Mouse (Mus musculus) neural tube, embryonic 13.5 days (tissue): ENCODE results near the gene Heca. TPM values are rescaled to one million over a fixed set of nuclear protein-coding genes. Genes with fewer than 3 reads are reported as not detected.
A peak's percentile ranks its signal among the peaks of the same experiment; 100 is the strongest.
"Not testable (repeated sequence)": the region's sequence is repeated elsewhere in the genome, so short reads cannot be mapped to it uniquely, and the experiment has no call there.

Experiments
- ATAC-seq: fragments of 200-750 bp; cut with Nextera tagmentation; 2 replicates; pipeline ENCODE4 v1.8.0; 2017; ENCODE audit warnings: low read depth, mild to moderate bottlenecking, moderate TSS enrichment, moderate library complexity
- H3K27ac ChIP-seq: fragments of 300-500 bp; sonication (generic); replicated peaks from 2 replicates; pipeline ENCODE4 v1.5.1; 2015; ENCODE audit warnings: moderate library complexity, mild to moderate bottlenecking, inconsistent platforms
- H3K27me3 ChIP-seq: fragments of 300-500 bp; sonication (generic); 2 replicates; pipeline ENCODE4 v1.6.1; 2015; ENCODE audit warnings: mild to moderate bottlenecking, inconsistent platforms
- H3K36me3 ChIP-seq: fragments of 300-500 bp; sonication (generic); 2 replicates; pipeline ENCODE4 v1.6.1; 2015; ENCODE audit warnings: mild to moderate bottlenecking, inconsistent platforms
- H3K4me1 ChIP-seq: fragments of 300-500 bp; sonication (generic); replicated peaks from 2 replicates; pipeline ENCODE4 v1.6.1; 2015; ENCODE audit warnings: inconsistent platforms
- H3K4me2 ChIP-seq: fragments of 300-500 bp; sonication (generic); 2 replicates; pipeline ENCODE4 v1.6.1; 2015; ENCODE audit warnings: inconsistent platforms, mild to moderate bottlenecking, moderate library complexity
- H3K4me3 ChIP-seq: fragments of 300-500 bp; sonication (generic); 2 replicates; pipeline ENCODE4 v1.5.1; 2015; ENCODE audit warnings: mild to moderate bottlenecking, inconsistent platforms
- H3K9ac ChIP-seq: fragments of 300-500 bp; sonication (generic); 2 replicates; pipeline ENCODE4 v1.6.1; 2015; ENCODE audit warnings: moderate library complexity, mild to moderate bottlenecking, inconsistent platforms
- H3K9me3 ChIP-seq: fragments of 300-500 bp; sonication (generic); 2 replicates; pipeline ENCODE4 v1.6.1; 2016; ENCODE audit warnings: inconsistent platforms
- WGBS: fragments of 180-500 bp; shearing (Covaris S2); methylation state at CpG from one replicate; pipeline ENCODE4 v1.1.7; 2015; 5-methylcytosine and 5-hydroxymethylcytosine counted together
- polyA plus RNA-seq: library from polyadenylated mRNA; unstranded; fragments of >200 nt; fragmentation: Nextera tagmentation; extraction: Ambion mirVana; gene quantifications from 2 replicates; pipeline ENCODE4 v1.2.1, GENCODE M21; 2015

Heca gene
- 3.1 and 3.5 TPM in 2 replicates for polyA plus RNA-seq

DNA sequence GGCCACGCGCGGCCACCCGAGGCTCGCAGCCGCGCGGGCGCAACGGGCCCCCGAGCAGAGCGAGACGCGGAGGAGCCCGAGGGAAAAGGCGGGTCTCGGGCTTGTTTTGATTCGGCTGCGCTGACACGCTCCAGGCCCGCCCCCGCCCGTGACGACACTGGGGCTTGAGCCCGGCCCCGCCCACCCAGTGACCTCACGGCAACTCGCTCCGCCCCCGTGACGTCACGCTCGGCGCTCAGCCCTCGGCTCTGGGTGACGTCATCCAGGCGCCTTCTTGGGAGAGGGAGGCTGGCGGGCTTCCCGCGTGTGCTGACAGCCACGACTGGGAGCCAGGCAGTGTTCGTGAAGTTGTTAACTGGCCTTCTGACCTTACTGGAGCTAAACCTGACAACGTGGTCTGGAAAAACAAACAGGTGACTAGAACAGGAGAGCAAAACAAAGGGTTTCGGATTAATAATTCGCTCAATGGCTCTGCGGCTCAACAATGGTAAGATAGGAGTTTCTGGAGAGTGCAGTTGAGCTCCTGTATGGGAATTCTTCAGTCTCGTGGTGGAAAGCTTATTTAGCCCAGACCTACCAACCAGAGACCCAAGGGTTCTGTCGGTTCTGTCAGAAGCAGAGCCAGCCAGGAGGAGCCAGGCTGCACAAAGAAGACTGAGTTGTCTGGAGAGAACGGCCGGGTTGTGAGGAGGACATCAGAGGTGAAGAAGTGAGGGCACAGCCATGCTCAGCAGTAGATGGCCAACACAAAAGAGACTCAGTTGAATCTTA lies at the start of gene Heca:
Heca (minus strand) TSS at position 108 of the 771 bp plus-strand sequence.
- peak within 1 kb of the TSS; percentile 93 for H3K27ac ChIP-seq
- peak within 1 kb of the TSS; percentile 79 for H3K9ac ChIP-seq
- peak within 1 kb of the TSS; percentile 64 for H3K4me2 ChIP-seq
- H3K27me3 ChIP-seq = no peaks in the 10 kb centered on the region
- H3K36me3 ChIP-seq = no peaks in the 10 kb centered on the region
- 8% methylated on average over 50 of the region's 50 CpGs for WGBS
- peak; percentile 99 for ATAC-seq
- H3K4me3 ChIP-seq = peak within 1 kb of the TSS; percentile 90
- H3K4me1 ChIP-seq = peaks cover 18% of the 10 kb centered on the region
- 0 out of 2 replicates have a peak, but pooled peaks cover under 1% of the 10 kb centered on the region for H3K9me3 ChIP-seq

- Histone ChIP-seq H3K9ac (no peak overlapping the region), H3K27ac (no peak overlapping the region), H3K4me3 (no peak overlapping the region), H3K4me2 (no peak overlapping the region), H3K9me3 (no peaks in the 10 kb centered on the region), H3K27me3 (no peaks in the 10 kb centered on the region), H3K4me1 (no peaks in the 10 kb centered on the region), H3K36me3 (no peaks in the 10 kb centered on the region)
- WGBS = 83% methylated on average over 4 of the region's 4 CpGs
- no peak for ATAC-seq
These were observed 42.7 kb upstream of the Heca start for GRCm38 (mm10) chr10:17990576-17990975.

DNA sequence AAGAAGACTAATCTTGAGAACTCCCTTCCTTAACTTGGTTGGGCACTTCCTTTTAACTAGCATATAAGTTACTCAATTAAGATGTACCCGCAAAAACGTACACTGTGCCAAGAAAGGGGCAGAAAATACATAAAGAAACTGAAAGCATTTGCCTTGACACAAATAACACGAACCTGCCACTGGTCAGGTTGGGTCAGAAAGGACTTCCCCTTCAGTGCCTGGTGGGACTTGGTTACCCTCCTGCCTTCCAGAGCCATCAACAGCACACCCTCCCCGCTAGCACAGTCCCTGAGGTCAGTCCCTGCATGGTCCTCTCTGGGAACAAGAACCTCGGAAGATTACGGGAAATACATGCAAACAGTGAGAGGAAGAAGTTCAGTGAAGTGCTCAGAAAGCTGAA lies 41.3 kb upstream of the Heca start:
- H3K36me3 ChIP-seq = no peaks in the 10 kb centered on the region
- no peak overlapping the region for H3K4me2 ChIP-seq
- no peak overlapping the region for H3K4me3 ChIP-seq
- no peaks in the 10 kb centered on the region for H3K27me3 ChIP-seq
- ATAC-seq = no peak
- 75% methylated on average over 6 of the region's 6 CpGs for WGBS
- H3K9ac ChIP-seq = no peak overlapping the region
- no peaks in the 10 kb centered on the region for H3K4me1 ChIP-seq
- no peaks in the 10 kb centered on the region for H3K9me3 ChIP-seq
- H3K27ac ChIP-seq = no peak overlapping the region

GRCm38 (mm10) chr10:17987823-17988423 lies 40.1 kb upstream of the Heca start:
- Histone ChIP-seq H3K27ac (no peak overlapping the region), H3K9me3 (no peaks in the 10 kb centered on the region), H3K4me3 (no peak overlapping the region), H3K9ac (no peak overlapping the region), H3K4me2 (no peak overlapping the region), H3K27me3 (no peaks in the 10 kb centered on the region), H3K4me1 (no peaks in the 10 kb centered on the region), H3K36me3 (no peaks in the 10 kb centered on the region)
- WGBS = 87% methylated on average over 8 of the region's 8 CpGs
- ATAC-seq = no peak

GRCm38 (mm10) chr10:17983313-17983712 lies 35.4 kb upstream of the Heca start:
- Histone ChIP-seq H3K4me1 (no peaks in the 10 kb centered on the region), H3K27ac (no peak overlapping the region), H3K4me3 (no peak overlapping the region), H3K9me3 (no peaks in the 10 kb centered on the region), H3K36me3 (no peaks in the 10 kb centered on the region), H3K9ac (no peak overlapping the region), H3K4me2 (no peak overlapping the region), H3K27me3 (no peaks in the 10 kb centered on the region)
- whole genome bisulfite sequencing = 95% methylated on average over 2 of the region's 2 CpGs
- no peak for ATAC-seq

DNA sequence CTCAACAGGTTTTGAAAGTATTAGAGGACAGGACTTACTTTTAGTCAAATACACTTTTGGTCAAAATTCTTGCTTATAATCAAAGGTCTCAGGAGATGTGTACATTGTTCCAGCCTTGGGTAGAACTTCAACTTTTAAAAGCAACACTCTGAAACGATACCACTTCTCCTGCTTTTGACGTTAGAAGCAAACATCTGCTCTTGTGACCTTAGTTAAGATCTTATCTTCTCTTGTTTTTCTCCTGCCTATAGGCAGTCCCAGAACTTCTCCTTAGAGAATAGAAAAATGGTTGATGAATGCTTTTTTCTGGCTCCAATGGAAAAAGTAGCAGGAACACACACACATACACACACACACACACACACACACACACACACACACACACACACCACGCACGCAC lies 18.2 kb upstream of the Heca start:
- ATAC-seq = no peak
- Histone ChIP-seq H3K4me1 (no peaks in the 10 kb centered on the region), H3K27me3 (no peaks in the 10 kb centered on the region), H3K9ac (no peak overlapping the region), H3K4me3 (no peak overlapping the region), H3K27ac (no peak overlapping the region), H3K36me3 (no peaks in the 10 kb centered on the region), H3K9me3 (no peaks in the 10 kb centered on the region), H3K4me2 (no peak overlapping the region)
- WGBS = 92% methylated on average over 4 of the region's 4 CpGs

DNA sequence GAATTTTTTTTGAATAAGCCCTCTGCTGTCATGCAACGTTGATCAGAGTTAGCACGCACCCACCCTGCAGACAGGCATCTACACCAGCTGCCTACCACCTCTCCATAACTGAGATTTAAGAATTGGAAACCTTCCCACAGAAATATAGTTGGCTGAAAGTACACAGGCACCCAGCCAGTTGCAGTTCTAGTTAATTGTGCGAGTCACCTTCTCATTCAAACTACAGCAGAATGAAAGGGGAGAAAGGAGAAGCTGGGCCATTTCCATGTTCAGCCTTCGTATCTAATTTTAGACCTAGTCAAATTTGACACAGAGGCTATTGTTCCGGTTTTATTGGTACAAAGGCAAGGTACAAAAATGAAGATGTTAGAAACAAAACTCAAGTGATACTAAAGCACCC lies 2.9 kb upstream of the Heca start:
- Histone ChIP-seq H3K27ac (no peak overlapping the region), H3K9ac (no peak overlapping the region), H3K4me3 (no peak overlapping the region), H3K27me3 (no peaks in the 10 kb centered on the region), H3K36me3 (no peaks in the 10 kb centered on the region), H3K4me2 (no peak overlapping the region), H3K4me1 (peaks cover 8% of the 10 kb centered on the region), H3K9me3 (0 out of 2 replicates have a peak, but pooled peaks cover 5% of the 10 kb centered on the region)
- whole genome bisulfite sequencing = 82% methylated on average over 5 of the region's 5 CpGs
- ATAC-seq = no peak

DNA sequence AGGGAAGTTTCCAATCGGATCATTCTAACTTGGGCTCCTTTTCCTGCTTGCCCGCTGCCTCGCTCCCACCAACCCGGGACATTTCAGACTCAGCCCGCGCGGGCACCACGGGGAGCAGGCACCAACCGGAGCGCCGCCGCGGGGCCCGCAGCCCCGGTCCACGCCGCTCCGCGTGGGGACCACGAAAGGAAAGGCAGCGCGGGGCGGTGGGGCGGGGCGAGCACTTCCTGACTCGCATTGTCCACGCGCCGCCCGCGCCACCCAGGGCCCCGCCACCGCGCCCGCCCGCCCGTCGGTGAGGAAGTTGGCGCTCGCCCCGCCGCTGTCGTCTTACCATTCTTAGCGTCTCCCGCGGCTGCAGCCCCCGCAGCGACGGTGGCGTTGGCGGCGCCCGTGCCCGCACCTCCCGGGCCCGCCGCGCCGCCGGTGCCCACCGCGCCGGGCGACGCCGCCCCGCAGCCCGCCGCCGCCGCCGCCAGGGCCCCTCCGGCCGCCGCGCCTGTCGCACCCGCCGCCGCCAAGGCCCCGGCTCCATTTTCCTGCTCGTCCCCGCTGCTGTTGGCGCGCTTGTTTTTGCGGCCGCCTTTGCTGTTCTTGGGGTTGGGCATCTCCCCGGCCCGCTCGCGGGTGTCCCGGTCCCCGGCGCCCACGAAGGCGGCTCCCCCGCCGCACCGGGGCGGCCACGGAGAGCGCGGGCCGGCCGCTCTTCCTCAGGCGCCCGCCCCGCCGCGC lies 526 bp downstream of the Heca start:
- Histone ChIP-seq H3K9me3 (no peaks in the 10 kb centered on the region), H3K9ac (peak overlapping the region; percentile 79), H3K27ac (peak overlapping the region; percentile 93), H3K27me3 (no peaks in the 10 kb centered on the region), H3K4me3 (peak overlapping the region; percentile 90), H3K4me1 (peaks cover 18% of the 10 kb centered on the region), H3K36me3 (no peaks in the 10 kb centered on the region), H3K4me2 (peak overlapping the region; percentile 64)
- WGBS = under 1% methylated on average over 84 of the region's 110 CpGs
- ATAC-seq = peak; percentile 68

GRCm38 (mm10) chr10:17946799-17947174 lies 1.1 kb downstream of the Heca start:
- WGBS = 2% methylated on average over 4 of the region's 4 CpGs
- Histone ChIP-seq H3K4me3 (peak overlapping the region; percentile 90), H3K4me1 (peaks cover 18% of the 10 kb centered on the region), H3K27ac (peak overlapping the region; percentile 93), H3K4me2 (peak overlapping the region; percentile 64), H3K9ac (peak overlapping the region; percentile 79)
- H3K9me3 ChIP-seq, ATAC-seq, H3K36me3 ChIP-seq, H3K27me3 ChIP-seq: not testable (repeated sequence)

DNA sequence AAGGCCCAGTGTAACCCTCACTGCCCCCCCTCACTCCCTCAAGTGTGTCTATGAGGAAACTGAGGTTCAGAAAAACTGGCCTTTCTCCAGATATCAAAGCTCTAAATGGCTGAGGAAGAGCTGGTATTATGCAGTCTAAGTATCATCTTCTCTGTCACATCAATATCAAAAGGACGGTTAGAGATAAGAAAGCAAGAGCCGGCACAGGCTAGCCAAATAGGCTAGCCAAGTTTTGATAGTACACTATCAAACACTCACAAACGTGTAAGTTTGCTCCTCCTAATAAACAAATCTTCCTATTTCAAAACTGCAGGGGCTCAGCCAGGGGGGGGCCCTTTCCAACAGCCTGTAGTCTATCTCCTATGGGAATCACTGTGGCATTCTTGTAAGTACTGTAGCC lies 1.8 kb downstream of the Heca start:
- H3K4me2 ChIP-seq = peak overlapping the region; percentile 64
- peak overlapping the region; percentile 45; the same call in 1 of the 2 replicates for H3K9ac ChIP-seq
- H3K9me3 ChIP-seq = peaks cover 3% of the 10 kb centered on the region; the same call in 1 of the 2 replicates
- no peak for ATAC-seq
- no peak overlapping the region for H3K27ac ChIP-seq
- peak overlapping the region; percentile 90 for H3K4me3 ChIP-seq
- peaks cover 18% of the 10 kb centered on the region for H3K4me1 ChIP-seq
- peaks cover 4% of the 10 kb centered on the region for H3K36me3 ChIP-seq
- 58% methylated on average over 3 of the region's 3 CpGs for WGBS
- no peaks in the 10 kb centered on the region for H3K27me3 ChIP-seq

- peaks cover 12% of the 10 kb centered on the region for H3K4me1 ChIP-seq
- no peak overlapping the region for H3K27ac ChIP-seq
- 88% methylated on average over 2 of the region's 2 CpGs for WGBS
- no peak overlapping the region for H3K4me3 ChIP-seq
- H3K27me3 ChIP-seq = no peaks in the 10 kb centered on the region
- 0 out of 2 replicates have a peak, but pooled peaks cover 7% of the 10 kb centered on the region for H3K9me3 ChIP-seq
- H3K9ac ChIP-seq = no peak overlapping the region
- ATAC-seq = no peak
- H3K36me3 ChIP-seq = no peaks in the 10 kb centered on the region
- no peak overlapping the region for H3K4me2 ChIP-seq
These were observed 14.2 kb downstream of the Heca start for GRCm38 (mm10) chr10:17933622-17934021.

- H3K36me3 ChIP-seq = no peaks in the 10 kb centered on the region
- WGBS = 80% methylated on average over 3 of the region's 3 CpGs
- no peak for ATAC-seq
- H3K27ac ChIP-seq = no peak overlapping the region
- H3K4me1 ChIP-seq = peaks cover 12% of the 10 kb centered on the region
- no peak overlapping the region for H3K9ac ChIP-seq
- 0 out of 2 replicates have a peak, but pooled peaks cover 7% of the 10 kb centered on the region for H3K9me3 ChIP-seq
- no peak overlapping the region for H3K4me2 ChIP-seq
- H3K4me3 ChIP-seq = no peak overlapping the region
- H3K27me3 ChIP-seq = no peaks in the 10 kb centered on the region
These were observed 15.7 kb downstream of the Heca start for GRCm38 (mm10) chr10:17932131-17932530.
